Mouse (Mus musculus) gastrocnemius, postnatal 10 days (tissue): ENCODE measurements around the gene Ranbp17. TPM values are rescaled to one million over a fixed set of nuclear protein-coding genes. Genes with fewer than 3 reads are reported as not detected.

Experiments used
- DNase-seq: peaks from one replicate; pipeline ENCODE4 v3.0.0; 2021; ENCODE audit warnings: mixed read lengths
- total RNA-seq, 2 experiments: library from RNA; stranded (reverse); gene quantifications; 2 replicates each; pipeline ENCODE4 v1.2.3; 2021

Gene Ranbp17
- total RNA-seq, 2 experiments from 2014 or later, result 1.9 to 2.8 TPM

DNA sequence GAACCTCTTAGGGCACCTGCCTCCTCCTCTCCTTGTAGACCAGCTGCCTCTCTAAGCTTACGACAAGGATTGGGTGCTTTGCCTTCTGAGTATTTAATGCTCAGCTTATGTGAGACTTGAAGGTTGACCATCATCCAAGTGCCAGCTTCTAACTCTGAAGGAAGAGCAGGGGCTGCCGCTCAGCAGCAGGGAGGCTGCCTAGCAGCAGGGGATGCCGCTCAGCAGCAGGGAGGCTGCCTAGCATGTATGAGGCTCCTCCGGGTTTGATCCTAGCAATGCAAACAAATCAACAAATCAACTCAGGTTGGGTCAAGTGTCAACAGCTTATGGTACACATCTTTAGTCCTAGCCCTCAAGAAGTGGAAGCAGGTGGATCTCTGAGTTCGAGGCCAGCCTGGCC lies 281.5 kb downstream of the Ranbp17 start:
- no peak for DNase-seq

DNA sequence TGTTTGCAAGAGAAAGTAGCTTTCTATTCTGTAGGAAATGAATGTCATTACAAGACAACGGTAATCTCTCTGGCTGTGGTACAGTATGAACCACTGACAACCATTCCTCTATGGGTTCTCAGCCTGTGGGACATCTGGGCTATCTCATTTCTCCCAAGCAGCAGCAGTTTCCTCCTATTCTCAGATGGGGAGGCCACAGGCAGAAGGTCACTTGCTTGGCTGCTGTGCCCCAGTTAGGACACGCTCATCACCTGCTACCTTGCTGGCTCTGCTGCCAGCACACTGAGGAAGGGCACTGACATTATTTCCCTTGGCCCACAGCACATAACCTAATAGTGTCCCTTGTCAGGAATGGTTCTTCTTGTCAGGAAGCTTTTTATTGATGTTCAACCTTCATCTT lies 285.4 kb downstream of the Ranbp17 start:
- no peak for DNase-seq

DNA sequence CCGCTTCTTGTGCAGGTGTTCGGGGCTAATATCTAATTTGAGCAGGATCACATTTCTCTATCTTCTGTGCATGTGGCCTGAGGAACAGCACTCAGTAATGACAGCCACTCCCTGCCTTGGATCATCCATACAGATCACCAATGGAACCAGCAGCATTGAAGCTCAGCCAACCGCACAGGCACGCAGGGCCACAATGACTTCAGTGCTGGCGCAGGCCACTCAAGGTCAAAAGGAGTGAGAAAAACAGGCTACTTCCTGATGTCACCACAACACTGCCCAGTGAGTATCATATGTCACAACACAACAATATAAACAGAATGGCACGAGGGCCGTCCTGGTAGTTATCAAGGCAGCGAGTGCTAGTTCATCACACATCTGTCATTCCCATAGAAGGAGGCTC lies 287.0 kb downstream of the Ranbp17 start:
- DNase-seq, result no peak

DNA sequence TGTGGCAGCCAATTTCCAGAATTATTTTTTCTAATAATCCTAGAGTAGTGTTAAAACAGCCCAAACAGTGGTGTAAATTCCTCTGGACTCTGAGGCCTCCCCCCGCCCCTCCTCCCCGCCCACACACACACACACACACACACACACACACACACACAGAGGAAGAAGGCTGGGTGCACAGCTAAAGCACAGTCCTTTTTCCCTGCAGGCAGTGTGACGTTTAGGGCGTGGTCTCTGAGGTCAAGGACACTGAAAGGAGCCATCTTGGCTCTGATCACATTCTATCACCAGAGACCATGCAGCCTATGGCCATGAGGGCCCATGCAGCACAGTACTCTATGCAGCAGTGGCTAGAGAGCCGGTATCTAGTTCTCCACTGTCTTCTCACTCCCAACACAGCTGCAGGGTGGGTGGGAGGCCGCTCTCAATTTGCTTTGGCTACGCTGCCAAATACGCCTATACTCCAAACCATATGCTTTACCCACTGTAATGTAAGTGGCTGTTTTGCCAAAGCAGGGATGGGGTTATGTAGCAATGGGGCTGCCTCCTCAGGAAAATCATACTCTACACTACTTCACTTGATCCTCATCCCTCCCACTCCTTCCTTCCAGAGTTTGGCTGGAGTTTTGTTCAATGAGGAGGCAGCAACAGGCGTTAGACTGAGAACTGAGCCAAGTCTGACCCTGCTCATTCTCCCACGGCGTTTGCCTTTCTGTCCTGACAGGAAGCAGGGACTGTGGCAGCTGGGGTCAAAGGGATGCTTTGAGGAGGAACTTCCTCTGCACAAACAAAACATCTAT lies 291.8 kb downstream of the Ranbp17 start:
- DNase-seq, result no peak

DNA sequence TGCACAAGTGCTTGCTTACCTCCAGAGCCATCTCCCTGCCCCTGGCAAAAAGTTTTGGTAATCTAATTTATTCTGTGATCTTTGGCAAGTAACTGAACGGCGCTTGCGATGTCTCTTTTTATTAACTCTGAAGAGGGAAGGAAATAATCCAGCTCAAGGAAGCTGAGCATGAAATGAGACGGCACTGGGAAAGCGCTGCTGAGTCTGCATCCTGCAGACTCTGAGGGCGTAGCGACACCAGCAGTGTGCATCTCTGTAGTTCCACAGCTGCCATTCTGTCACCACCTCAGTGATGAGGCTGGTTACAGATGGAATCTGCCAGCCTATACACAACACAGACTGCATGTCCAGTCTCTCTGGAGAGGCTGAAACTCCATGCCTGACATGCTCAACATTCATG lies 292.8 kb downstream of the Ranbp17 start:
- no peak for DNase-seq

DNA sequence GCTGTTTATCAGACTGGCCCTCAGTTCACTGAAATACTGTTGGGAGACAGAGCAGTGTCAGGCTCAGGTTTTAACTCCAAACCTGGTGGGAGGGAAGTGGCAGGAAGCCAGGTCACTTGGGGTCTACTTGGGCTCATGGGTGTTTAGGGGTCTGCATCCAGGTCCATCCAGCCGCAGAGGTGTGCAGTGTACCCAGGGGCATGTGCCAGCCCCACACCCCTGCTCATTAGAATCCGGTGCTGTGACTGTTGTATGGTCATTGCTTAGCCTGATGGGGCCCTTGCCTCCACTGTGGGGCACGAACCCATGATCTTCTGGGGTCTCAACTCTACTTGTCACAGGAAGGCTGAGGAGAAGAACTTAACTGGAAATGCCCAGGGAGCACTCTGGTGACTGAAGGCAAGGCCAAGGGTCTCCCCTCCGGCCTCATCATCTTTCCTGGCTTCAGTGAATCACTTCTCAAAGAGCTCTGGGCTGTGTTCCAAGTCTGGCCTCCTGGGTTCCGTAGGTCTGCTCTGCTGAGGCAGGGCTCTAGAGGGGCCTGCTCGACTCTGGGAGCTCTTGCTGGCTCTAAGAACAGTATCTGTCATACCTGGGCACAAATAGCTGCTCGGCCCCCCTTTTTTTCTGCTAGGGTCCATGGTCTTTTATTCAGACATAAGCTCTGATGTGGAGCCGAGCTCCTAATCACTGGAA lies 296.0 kb downstream of the Ranbp17 start:
- DNase-seq, result no peak

DNA sequence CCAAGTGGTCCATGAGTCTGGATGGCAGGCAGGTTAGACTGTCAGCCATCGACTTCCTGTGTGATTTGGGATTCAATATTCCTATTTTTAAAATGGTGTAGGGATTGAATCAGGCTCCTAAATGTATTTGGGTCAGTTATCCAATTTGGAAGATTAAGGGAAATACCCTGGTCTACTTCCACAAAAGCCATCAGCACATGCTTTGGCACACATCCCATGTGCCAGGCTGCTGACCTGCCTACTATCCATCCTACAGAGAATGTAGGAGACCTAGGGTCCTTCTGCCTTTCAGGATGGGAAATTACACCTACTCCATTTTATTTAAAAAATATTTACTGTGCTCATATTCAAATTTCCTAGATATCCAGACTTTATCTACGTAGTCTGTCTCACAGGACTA lies 306.1 kb downstream of the Ranbp17 start:
- DNase-seq, result no peak

DNA sequence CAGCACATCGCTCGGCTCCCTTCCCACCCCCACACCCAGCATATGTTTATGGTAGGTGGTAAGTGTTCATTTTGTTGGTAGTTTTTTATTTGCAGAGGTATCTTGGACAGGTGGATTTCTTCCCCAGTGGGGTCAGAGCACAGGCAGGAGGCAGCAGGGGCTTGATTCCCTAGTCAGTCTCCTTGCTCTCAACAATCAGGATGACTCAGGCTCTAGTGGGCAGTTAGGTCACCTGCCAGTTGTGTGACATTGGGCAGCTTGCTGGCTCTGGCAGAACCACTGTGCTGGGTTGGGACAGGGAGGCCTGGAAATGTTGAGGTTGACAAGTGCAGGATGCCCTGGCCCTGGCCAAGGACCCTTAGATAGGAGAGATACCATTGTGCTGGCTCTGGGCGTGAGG lies 308.6 kb downstream of the Ranbp17 start:
- DNase-seq, result no peak

DNA sequence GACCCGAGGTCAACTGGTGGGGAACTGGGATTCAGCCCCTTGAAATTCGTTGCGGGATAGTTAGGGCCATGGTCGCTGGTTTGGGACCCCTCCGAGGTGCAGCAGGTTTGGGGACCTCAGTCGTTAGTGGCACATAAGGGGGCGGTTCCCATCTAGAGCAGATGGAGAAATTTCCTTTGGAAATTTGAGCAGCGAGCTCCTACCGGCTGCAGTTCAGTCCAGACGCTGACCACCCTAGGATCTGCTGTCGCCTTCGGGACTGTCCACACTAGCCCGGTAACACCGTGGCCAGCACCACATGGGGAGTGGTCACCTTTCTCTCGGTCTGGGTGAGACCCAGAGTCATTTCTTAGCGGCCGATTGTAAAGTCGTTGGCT lies 309.2 kb downstream of the Ranbp17 start:
- no peak for DNase-seq

DNA sequence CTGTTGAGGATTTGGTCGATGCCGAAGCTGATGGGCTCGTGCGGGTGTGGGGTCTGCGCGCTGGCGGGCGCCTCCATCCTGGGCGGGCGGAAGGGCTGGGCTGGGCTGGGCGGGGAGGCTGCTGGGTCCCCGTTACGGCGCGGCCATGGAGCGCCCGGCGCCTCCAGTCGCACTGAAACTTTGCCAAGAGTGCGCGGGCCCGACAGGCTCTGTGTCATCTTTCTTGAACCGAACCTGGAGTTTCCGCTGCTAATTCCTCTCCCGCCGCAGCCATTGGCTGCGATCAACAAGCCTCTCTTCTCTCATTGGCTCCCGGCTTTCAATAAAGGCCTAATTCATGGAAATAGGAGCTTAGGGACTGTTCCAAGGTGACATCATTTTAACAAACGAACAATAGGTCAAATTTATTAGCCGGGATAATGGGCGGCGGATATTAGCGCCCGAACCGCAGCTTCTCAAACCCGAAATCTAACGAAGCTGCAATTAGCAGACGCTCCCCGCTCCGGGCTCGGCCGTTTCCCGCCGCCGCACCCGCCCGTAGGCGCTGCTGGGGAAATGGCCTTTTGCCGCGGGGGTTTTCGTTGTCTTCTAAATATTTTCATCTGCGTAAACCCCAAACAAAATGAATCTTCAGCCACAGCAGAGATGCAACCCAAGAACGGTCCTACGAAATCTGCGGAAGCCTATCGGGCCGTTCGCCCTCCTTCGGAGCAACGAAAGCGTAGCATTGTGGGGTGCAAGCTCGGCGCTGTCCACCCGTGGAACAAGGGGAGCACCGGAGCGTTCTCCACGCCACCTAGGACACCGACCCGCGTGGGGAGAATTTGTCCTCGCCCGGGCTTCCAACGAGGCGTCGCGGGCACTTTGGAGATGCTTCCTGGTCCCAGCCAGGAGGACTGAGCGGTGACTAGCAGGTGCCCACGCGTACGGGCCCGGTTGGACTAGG lies 309.9 kb downstream of the Ranbp17 start, which contains the start of gene Tlx3:
TSS of gene Tlx3 (minus strand) at position 207 of the 946 bp plus-strand sequence.
- DNase-seq, result peak; percentile 30

DNA sequence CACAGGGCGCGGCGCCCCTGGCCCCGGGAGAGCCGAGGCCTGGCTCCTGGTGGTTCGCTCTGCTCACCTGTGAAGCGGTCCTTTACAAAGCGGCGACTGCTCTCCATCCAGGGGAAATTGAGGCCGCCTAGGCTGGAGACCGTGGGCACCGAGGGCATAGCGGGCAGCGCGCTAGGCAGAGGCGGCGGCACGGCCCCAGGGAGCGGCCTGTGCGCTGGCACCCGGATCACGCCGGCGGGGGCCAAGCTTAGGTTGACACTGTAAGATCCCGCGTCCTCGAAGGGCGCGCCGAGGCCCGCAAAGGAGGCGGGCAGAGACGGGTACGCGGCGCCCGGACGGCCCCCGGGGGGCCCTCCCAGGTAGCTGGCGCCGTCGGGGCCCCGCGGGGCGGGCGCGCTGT lies 310.6 kb downstream of the Ranbp17 start:
- no peak for DNase-seq

DNA sequence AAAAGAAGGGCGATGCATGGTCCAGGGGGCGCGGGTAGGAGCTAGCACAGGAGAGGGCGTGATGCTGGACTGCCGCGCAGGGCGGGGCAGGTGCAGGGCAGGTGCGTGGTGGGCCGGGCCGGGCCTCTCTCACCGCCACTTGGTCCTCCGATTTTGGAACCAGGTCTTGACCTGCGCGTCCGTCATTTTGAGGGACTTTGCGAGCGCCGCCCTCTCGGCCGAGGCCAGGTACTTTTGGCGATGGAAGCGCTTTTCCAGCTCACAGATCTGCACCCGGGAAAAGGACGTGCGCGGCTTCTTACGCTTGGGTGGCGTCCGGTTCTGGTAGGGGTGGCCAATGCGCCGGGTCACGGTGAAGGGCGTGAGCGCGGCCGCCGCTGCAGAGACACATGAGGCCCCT lies 311.2 kb downstream of the Ranbp17 start:
- DNase-seq, result no peak

DNA sequence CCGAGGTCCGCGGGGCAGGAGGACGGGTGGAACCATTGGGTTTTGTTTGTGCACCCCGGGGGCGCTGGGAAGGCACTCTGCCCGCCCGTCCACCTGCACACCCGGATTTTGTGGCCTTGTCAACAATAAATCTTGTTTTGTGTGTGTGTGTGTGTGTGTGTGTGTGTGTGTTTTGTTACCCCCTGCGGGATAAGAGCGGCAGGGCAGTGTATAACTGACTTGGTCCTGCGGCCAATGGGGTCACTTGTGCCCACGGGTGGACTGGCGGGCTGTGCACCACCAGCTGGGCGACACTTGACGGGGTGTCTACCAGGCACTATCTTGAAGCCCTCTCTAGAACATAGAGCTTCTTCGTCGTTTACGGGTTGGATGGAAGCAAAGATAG lies 311.9 kb downstream of the Ranbp17 start:
- no peak for DNase-seq

DNA sequence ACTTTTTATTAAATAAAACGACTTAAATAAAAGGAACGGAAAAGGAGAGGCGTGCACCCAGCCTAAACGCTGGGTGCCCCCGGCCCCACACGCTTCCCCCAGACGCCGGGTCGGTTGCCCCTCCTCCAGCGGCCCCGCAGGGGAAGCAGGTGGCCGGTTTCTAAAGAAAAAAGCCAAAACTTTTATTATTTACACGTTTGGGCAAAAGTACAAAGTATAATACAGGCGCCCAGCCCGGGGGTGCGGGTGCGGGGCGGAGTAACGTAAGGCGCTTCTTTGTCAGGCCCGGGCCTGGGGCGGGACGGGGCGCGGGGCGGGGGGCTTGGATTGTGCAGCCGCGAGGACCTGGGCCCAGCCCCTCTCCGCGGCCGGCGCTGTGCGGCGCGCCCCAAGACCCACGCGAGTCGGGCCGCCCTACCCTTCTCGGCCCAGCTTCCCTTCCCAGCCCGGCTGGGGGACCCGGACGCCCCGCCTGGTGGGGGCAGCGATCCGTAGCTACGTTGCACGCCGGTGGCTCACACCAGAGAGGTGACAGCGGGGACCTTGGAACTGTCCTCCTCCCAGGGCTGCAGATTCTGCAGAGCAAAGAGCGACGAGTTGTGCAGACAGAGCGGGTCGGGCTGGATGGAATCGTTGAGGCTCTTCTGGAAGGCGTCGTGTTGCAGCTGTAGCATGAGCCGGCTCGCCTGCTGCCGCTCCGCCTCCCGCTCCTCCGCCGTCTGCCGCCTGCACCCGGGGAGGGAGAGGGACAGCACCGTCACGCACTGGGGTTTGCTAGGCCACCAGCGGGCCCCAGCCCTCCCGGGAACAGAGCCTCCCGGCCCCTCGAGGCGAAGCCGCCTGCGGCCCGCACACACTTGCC lies 312.6 kb downstream of the Ranbp17 start:
- DNase-seq, result peak; percentile 44

DNA sequence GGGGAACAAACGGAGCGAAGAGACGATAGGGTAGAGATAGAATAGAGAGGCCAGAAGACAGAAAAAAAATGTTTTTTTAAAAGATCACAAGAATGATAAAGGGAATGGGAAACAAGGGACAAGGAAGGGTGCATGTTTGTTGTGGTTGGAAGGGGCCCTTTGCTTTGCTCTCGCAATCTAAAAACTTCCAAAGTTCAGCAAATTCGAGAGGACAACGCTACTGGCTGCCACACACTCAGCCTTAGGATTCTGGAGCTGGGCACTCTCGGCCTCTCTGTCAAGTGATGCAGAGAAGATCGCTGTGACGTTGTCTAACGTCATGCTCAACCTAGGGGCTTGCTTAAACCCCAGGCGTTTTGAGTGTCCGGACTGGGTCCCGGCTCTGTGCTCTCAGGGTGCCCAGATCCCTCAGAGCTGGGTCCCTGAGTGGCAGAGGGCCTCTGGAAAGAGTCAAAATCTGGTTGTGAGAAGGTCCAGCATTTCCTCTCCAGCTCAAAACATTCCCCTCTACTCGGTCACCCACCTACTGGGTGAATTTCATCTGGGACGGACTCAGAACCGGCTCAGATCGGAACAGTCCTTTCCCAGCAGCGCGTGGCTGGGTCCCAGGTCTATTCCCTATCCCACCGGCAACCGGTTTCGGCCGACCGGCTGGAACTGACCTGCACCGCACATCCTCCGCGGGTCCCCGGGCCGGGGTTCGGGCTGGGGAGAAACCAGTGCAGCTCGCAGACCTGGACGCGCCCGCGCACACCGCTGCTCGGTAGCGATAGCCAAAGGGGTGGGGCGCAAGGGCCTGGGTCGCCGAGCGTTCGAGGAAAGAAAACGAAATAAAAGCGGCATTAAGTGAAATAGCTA lies 313.4 kb downstream of the Ranbp17 start:
- peak; percentile 33 for DNase-seq

DNA sequence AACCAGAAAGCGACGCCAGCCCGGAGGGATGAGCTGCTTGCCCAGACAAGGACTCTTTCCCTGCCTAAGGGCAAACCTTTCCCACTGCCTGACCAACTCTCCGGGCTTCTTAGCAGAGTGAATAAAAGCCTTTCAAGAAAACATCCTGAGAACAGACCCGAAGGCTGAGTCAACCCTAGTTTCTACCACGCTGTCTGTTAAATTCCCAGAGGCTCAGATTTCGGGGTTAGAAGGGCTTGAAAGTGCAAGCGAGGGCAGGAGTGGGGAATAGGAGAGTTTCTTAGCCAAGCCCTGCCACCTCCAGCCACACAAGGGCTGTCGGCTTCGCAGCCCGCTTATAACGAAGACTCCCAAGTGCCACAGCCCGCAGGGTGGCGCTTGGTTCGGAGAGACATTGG lies 314.4 kb downstream of the Ranbp17 start:
- DNase-seq, result no peak

DNA sequence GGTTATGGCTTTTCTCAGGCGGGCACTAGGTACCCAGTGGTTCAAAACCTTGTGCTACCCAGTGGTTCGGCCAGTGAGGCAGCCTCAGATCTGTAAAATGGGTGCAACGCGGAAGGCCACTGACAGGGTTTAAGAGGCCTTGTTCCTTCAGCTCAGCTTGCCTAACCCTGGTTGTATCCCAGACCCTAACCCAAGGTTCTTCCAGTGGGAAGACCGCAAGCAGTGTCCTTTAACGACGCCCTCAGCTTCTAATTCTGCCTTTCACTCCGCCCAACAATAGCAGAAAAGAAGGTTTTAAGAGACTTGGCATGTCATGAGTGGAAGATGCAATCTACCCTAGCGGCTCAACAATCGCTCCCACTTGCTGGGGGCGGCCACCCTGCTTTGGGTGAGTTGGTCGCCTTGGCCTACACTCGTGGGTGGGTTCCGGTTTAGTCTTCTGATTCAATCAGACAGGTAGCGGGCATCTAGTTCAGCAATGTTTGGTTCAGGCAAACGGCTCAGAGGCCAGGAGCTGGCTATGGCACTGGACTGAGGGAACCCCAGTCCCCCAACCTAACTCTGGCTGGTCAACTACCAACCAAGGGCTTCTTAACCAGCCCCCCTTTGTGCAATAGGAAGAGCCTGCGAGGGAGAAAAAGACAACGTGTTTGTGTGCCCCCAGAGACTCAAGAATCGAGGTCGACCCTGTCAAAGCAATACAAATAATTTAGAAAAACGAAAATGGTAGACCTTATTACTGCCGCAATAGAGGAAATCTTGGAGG lies 315.0 kb downstream of the Ranbp17 start:
- no peak for DNase-seq

DNA sequence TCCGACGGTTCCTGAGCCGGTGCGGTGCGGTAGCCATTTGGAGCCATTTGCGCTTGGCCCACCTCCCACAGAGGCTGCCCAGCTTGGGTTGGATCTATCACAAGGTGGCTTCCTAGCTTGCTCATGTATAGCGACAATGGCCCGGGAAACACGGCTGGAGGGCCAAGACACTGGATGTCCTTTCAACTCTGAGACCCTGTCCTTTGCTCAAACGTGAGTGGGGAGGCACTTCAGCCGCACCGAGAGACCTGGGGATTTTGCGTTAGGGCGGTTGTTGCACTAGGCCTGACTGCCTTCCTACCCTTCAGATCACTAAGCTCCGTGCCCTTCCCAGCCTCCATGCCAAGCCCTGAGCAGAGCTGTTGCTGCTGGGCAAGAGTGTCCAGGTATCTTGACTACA lies 315.9 kb downstream of the Ranbp17 start:
- no peak for DNase-seq

DNA sequence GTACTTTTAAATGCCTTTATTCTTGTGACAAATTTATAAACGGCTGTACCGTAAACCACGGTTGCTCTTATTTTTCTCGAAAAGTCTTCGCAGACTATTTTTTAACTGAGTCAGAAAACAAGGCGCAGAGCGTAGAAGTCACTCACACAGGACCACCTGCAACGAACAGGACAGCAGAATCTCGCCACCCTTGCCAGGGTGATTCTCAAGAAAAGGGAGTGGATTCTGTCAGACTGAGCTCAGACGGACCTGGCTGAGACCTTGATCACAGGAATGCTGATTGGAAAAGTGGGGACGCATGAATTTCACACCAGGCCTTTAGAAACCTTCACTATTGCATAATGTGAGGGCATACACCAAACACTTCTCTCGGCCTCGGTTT lies 316.4 kb downstream of the Ranbp17 start:
- DNase-seq, result no peak
